Mouse (Mus musculus) hindbrain, embryonic 16.5 days (tissue): ENCODE data around the gene Schip1. TPM values are rescaled to one million over a fixed set of nuclear protein-coding genes. Genes with fewer than 3 reads are reported as not detected.
"Not testable (repeated sequence)": the region's sequence is repeated elsewhere in the genome, so short reads cannot be mapped to it uniquely, and the experiment has no call there.

ENCODE experiments used
- ATAC-seq: fragments of 200-750 bp; cut with Nextera tagmentation; 2 replicates; pipeline ENCODE4 v1.8.0; 2017; ENCODE audit warnings: moderate TSS enrichment, moderate library complexity
- H3K27ac ChIP-seq: fragments of 300-500 bp; sonication (generic); 2 replicates; pipeline ENCODE4 v1.5.1; 2014; ENCODE audit warnings: low read depth, mild to moderate bottlenecking, control low read depth, low read length, moderate library complexity
- H3K27me3 ChIP-seq: fragments of 300-500 bp; sonication (generic); replicated peaks from 2 replicates; pipeline ENCODE4 v1.6.1; 2014; ENCODE audit warnings: low read length; ENCODE audit not compliant: control insufficient read depth, insufficient read depth
- H3K36me3 ChIP-seq: fragments of 300-500 bp; sonication (generic); 2 replicates; pipeline ENCODE4 v1.6.1; 2014; ENCODE audit warnings: mild to moderate bottlenecking, low read length, moderate library complexity, mixed read lengths; ENCODE audit not compliant: control insufficient read depth, insufficient read depth
- H3K4me1 ChIP-seq: fragments of 300-500 bp; sonication (generic); 2 replicates; pipeline ENCODE4 v1.6.1; 2014; ENCODE audit warnings: low read depth, low read length; ENCODE audit not compliant: control insufficient read depth, insufficient read depth
- H3K4me2 ChIP-seq: fragments of 300-500 bp; sonication (generic); 2 replicates; pipeline ENCODE4 v1.6.1; 2014; ENCODE audit warnings: mild to moderate bottlenecking, low read length, control low read depth, moderate library complexity
- H3K4me3 ChIP-seq: fragments of 300-500 bp; sonication (generic); 2 replicates; pipeline ENCODE4 v1.5.1; 2014; ENCODE audit warnings: mild to moderate bottlenecking, low read length, control low read depth, moderate library complexity
- H3K9ac ChIP-seq: fragments of 300-500 bp; sonication (generic); 2 replicates; pipeline ENCODE4 v1.6.1; 2014; ENCODE audit warnings: low read depth, mild to moderate bottlenecking, control low read depth, low read length, moderate library complexity
- H3K9me3 ChIP-seq: fragments of 300-500 bp; sonication (generic); 2 replicates; pipeline ENCODE4 v1.6.1; 2014; ENCODE audit warnings: mild to moderate bottlenecking, low read length, moderate library complexity; ENCODE audit not compliant: control insufficient read depth
- WGBS: fragments of 180-500 bp; shearing (Covaris S2); extraction: QIAGEN DNeasy Blood & Tissue Kit; methylation state at CpG from one replicate; pipeline ENCODE4 v1.1.7; 2014; 5-methylcytosine and 5-hydroxymethylcytosine counted together
- polyA plus RNA-seq: library from polyadenylated mRNA; unstranded; fragments of >200 nt; fragmentation: Nextera tagmentation; extraction: Ambion mirVana; gene quantifications from 2 replicates; pipeline ENCODE4 v1.2.1, GENCODE M21; 2015

Schip1 gene
- polyA plus RNA-seq, 1 experiment from 2014 or later: 157 TPM

DNA sequence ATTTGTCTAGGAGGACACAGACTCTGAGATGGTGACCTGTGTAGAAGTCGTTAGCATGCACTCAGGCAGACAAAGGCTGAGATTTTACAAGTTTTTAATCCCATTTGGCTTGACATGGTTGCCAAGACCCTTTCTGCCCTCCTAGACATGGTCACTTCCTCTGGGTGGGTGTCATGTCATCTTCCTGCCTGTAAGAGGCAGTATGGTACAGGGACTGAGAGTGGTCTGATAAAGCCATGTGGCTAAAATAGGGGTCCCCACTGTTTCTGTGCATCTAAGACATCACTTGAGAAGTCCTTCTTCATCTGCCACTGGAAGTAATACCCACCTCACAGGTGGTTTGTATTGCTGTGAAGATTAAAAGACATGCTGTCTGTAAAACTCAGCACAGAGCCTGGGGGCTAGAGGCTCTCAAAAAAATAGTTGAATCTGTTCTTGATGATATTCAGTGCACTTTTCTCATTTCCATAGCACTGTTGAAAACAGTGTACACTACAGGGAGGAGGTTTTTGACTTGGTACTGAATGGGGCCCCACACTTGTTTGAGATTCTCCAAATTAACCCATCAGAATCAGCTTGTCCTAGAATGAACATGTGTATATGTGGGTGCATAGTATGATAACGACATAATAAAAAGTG lies 5.3 kb upstream of the Schip1 start:
- Histone ChIP-seq H3K4me3 (no peak overlapping the region), H3K27ac (no peak overlapping the region), H3K36me3 (no peaks in the 10 kb centered on the region), H3K27me3 (no peaks in the 10 kb centered on the region), H3K9me3 (no peaks in the 10 kb centered on the region), H3K4me2 (no peak overlapping the region), H3K4me1 (no peaks in the 10 kb centered on the region), H3K9ac (no peak overlapping the region)
- WGBS: 50% methylated on average over 2 of the region's 2 CpGs
- peak; percentile 86 for ATAC-seq

DNA sequence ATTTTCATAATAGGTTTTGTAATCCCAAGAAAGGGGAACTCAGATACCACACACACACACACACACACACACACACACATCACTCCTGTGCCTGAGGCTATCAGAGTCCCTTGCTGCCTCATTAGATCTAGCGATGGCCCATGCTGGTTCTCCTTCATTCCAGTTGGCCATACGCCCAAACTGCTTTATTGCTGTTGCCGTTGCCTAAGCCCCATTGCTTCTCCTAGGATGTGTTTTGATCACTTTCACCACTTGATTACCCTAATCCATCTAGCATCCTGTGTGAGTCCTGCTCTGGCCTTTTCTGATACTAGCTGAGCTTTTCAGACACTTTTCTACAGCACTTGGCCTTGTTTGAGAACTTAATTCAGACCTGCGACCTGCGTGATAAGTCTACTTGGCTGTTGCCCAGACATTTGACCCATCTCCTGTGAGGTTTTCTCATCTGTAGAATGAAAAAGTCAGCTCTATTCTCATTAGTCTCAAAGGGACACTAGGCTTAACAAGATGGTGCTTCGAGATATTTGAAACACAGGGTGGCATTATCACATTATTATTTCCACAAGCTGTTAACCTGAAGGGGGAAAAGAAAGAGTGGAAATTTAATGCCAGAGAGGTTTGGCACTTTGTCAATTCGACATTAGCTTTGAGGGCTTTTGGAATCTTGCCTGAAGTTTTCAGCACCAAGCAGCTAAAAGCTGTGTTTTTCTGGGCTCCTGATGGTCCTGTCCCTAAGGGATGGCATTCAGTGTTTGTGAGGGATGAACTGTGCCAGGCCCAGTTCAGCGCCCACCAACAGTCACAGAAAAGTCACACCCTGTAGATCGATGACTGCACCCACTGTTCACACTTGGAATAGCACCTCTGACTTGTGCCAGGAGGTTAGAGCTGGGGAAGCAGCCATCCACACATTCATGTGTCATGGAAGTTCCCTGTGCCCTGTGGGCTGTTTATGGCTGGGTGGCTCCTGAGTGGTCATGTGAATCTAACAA lies 7.1 kb downstream of the Schip1 start:
- no peaks in the 10 kb centered on the region for H3K36me3 ChIP-seq
- no peak overlapping the region for H3K9ac ChIP-seq
- H3K9me3 ChIP-seq: no peaks in the 10 kb centered on the region
- no peak overlapping the region for H3K4me3 ChIP-seq
- WGBS: 47% methylated on average over 9 of the region's 9 CpGs
- peak; percentile 91 for ATAC-seq
- peaks cover 3% of the 10 kb centered on the region for H3K4me1 ChIP-seq
- H3K27ac ChIP-seq: peak overlapping the region; percentile 19; the same call in 1 of the 2 replicates
- no peak overlapping the region for H3K4me2 ChIP-seq
- no peaks in the 10 kb centered on the region for H3K27me3 ChIP-seq

- no peaks in the 10 kb centered on the region for H3K9me3 ChIP-seq
- H3K4me3 ChIP-seq: no peak overlapping the region
- H3K27me3 ChIP-seq: no peaks in the 10 kb centered on the region
- H3K4me1 ChIP-seq: no peaks in the 10 kb centered on the region
- no peak overlapping the region for H3K9ac ChIP-seq
- ATAC-seq: no peak
- no peak overlapping the region for H3K27ac ChIP-seq
- H3K36me3 ChIP-seq: no peaks in the 10 kb centered on the region
- WGBS: 75% methylated on average over 4 of the region's 4 CpGs
- H3K4me2 ChIP-seq: no peak overlapping the region
These were observed 12.8 kb downstream of the Schip1 start for GRCm38 (mm10) chr3:68077406-68077805.

DNA sequence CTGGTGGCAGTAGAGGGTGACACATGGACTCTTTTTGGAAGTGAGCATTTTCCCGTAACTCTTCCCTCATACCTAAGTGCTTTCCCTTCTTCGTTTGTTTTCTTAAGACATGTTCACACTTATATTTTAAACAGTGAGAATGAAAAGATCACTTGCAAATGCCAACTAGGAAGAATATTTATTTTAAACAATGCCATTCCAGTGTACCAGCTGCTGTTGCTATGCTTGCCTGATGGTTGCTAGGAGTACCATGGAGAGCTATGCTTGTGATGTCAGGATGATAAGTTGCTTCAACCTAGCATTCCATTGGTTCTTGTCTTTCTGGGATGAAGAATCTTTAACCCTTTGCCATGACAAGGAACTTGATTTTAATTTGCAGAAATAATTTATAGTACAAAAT lies 20.4 kb downstream of the Schip1 start:
- ATAC-seq: peak; percentile 48; the same call in 1 of the 2 replicates
- Histone ChIP-seq H3K4me2 (no peak overlapping the region), H3K27ac (no peak overlapping the region), H3K9me3 (no peaks in the 10 kb centered on the region), H3K4me3 (no peak overlapping the region), H3K4me1 (no peaks in the 10 kb centered on the region), H3K9ac (no peak overlapping the region), H3K36me3 (no peaks in the 10 kb centered on the region), H3K27me3 (no peaks in the 10 kb centered on the region)
- 43% methylated on average over 2 of the region's 2 CpGs for WGBS

DNA sequence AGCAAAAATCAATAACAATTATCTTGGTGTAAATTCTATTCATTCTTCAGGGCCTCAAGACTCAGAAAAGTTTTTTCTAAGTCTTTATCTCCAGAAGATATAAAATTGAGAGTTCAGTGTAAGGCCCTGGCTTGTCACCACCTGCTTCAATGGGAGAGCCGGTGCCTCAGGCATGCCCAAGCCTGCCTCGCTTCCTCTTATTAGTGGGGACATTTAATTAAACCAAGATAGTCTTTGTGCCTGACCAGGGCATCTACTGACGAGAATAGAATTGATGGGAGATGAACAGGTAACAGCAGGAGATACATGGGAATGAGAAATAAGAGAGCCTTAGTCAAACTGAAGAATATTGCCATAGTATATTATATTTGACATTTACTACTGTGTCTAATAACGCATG lies 27.5 kb downstream of the Schip1 start:
- Histone ChIP-seq H3K36me3 (no peaks in the 10 kb centered on the region), H3K9ac (no peak overlapping the region), H3K27me3 (no peaks in the 10 kb centered on the region), H3K27ac (no peak overlapping the region), H3K4me3 (no peak overlapping the region), H3K9me3 (no peaks in the 10 kb centered on the region), H3K4me2 (no peak overlapping the region), H3K4me1 (no peaks in the 10 kb centered on the region)
- no peak for ATAC-seq
- WGBS: 61% methylated on average over 4 of the region's 4 CpGs

DNA sequence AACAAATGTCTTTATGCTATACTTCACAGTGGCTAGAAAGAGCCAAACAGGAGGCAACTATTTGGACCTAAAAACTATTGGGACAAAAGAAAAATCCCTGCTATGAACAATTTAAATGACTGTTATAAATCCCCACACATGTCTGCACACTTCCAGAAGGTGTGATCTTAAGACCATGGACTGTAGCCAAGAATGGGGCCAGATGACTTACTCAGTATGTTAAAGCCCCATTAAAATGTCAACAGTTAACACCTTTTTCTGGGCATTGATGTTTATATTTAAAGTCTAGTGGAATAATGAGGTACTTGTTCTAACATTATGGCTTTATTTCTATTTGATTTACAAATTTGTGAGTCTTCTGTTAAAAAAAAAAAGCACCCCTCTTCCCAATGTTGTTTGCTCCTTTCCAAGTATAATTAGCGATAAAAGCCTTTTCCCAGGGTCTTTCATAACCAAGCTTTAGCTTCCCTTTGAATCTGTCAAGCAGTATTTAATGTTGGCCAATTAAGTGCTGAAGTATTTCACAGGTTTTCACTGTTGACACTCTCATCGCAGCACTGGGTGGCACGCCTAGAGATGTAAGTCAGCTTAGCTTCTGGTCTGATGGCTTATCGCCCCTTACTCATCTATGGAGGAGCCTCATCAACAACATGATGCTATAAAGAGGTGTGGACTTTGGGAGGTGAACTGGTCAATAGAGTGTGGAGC lies 32.3 kb downstream of the Schip1 start:
- Histone ChIP-seq H3K4me2 (no peak overlapping the region), H3K27ac (no peak overlapping the region), H3K4me1 (no peaks in the 10 kb centered on the region), H3K9me3 (no peaks in the 10 kb centered on the region), H3K4me3 (no peak overlapping the region), H3K27me3 (no peaks in the 10 kb centered on the region), H3K36me3 (no peaks in the 10 kb centered on the region), H3K9ac (no peak overlapping the region)
- no peak for ATAC-seq
- 76% methylated on average over 4 of the region's 4 CpGs for WGBS

GRCm38 (mm10) chr3:68099561-68099960 lies 35.0 kb downstream of the Schip1 start:
- WGBS: 85% methylated on average over 6 of the region's 6 CpGs
- H3K4me3 ChIP-seq, H3K27me3 ChIP-seq, H3K9ac ChIP-seq, H3K36me3 ChIP-seq, H3K4me2 ChIP-seq, H3K9me3 ChIP-seq, H3K27ac ChIP-seq, H3K4me1 ChIP-seq, ATAC-seq: not testable (repeated sequence)

GRCm38 (mm10) chr3:68101343-68101742 lies 36.7 kb downstream of the Schip1 start:
- Histone ChIP-seq H3K4me1 (no peaks in the 10 kb centered on the region), H3K9me3 (no peaks in the 10 kb centered on the region), H3K27ac (no peak overlapping the region), H3K4me2 (no peak overlapping the region), H3K36me3 (no peaks in the 10 kb centered on the region), H3K4me3 (no peak overlapping the region), H3K9ac (no peak overlapping the region), H3K27me3 (no peaks in the 10 kb centered on the region)
- WGBS: 76% methylated on average over 4 of the region's 4 CpGs
- ATAC-seq: no peak
